Mouse (Mus musculus): Measurements from ENCODE around the gene Lmntd1.

Lmntd1 gene

DNA sequence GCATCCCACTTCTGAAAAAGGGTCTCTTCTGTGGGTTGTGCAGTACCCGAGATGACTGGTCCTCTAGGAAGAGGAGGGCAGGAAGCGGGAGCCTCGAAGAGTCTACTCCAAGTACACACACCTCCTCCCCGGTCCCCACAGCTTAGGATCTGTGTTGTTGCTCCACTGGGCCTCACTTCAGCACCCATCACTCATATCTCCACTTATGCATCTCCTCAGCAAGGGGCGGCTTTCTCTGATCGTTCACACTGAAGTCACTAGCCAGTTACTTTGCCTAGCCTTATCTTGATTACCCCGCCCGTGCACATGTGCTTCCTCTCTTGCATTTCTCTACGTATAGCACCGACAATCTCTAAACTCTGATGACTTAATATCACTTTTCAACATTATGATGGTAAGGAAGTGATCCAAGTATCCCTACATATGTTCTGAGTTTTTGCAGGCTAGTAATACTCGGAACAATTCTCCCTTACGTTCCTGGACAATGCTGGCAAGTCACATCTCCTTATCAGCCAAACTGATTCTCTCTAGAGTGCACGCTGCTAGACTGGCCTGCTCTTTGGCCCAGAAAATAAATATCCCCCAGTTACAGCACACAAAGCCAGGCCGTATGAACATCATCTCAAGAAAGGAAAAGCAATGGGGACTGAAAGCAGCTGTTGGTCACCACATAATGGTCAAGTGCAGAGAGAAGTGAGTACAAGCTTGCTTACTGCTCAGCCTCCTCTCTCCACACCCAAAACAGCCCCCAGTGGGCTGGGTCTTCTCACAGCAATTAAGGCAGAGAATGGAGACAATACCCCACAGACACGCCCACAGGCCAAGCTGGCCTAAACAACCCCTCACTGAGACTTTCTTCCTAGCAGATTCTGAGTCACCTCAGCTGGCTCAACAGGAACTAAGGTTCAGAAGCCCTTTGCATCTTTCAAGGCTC, 56.8 kb downstream of the Lmntd1 start:
- DNase-seq = no peak

DNA sequence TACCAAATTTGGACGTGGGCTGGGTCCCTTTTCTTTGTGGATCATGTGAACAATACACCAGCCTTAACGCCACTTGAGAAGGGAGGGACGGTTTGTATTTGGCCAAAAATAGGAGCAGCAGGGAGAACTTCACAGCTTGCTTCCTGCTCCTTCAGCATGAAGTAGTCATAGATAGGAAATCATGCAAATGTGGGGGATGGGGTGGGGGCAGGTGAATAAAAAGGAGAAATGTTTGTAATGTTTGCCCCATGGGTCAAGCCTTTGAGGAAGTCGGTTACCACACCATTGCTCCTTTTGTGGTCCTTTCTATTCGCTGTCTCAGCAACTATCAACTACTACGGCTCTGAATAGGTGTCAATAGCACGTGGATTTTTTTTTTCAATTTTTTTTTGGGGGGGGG, 60.9 kb downstream of the Lmntd1 start:
- no peak for DNase-seq

DNA sequence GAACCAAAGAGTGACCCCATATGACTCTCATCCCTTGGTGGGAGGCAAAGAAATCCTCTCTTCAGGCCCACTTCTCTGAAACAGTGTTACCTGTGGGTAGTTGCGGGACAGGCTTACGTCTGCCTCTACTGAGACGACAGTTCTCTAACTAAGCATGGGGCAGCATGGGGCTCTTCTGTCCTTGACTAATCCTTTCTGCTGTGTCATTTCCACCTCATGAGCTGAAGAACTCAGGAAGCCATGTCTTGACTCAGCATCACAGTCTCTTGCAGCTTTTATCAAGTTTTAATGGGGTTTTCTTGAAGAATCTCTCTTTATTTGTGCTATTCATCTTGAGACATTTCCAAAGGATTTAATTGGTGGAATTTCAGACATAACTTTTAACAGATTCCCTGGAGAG, 61.3 kb downstream of the Lmntd1 start:
- DNase-seq = no peak

DNA sequence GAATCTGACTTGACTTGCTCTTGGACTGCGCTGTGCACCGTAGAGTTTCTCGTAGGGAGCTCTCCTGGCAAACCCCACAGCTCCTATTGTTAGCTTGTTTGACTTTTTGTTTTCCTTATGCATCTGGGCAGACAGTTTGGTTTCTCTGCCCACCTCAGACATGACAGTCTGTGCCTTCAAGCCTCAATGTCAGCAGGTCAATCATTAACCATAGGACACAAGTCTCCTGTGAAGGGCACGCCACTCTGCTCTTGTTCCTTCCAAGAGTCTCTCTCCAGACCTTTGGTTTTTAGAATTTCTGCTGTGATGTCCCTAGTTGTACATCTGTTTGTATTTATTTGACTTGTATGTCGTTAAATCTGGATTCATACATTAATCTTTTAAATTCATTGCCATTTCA, 63.1 kb downstream of the Lmntd1 start:
- no peak for DNase-seq

DNA sequence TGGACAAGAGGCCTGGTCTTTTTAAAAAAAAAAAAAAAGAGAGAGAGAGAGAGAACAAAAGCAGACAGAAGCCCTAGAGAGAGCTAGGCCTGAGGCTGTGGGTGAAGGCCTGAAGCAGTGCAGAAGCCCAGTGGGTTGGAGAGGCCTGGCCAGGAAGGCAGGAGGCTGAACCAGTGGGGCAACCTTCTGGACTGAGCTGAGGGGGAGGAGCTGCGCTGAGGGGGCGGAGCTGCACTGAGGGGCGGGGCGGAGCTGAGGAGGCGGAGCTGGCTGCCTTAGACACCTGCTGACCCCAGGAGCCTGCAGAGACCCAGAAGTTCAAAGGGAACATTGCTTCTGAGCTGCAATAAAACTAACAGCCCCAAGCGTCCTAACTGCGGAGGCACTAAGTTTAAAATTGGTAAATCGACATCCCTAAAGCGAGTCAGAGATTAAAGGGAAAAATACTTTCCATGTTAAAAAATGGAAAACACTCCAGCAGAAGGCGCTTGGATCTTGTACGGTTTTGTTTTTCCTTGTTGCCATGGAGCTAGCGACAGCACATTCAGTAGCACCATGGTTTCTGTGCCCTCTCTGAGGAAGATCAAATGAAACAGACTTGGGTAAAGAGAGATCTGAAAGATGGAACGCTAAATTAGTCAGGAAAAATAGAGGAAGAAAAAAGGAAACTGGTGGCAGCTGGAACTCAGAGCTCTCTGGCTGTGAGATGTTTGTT, 68.0 kb downstream of the Lmntd1 start:
- DNase-seq = no peak

DNA sequence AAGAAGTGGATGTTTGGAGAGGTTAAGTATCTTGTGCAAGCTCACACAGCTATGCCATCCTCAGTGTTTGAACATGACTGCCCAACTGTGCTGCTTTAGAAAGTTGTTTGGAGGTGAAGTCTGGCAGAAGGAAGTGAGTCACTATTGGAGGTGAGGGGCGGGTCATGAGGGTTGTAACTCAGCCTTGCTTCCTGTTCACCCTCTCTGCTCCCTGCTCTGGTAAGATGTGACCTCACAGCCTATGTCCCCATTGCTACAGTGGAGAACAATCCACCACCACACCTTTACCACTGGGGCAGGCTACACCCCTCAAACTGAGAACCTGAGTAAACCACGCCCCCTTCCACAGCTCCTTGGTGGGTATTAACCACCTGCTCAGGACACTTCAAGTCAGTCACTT, 69.3 kb downstream of the Lmntd1 start:
- DNase-seq = no peak

DNA sequence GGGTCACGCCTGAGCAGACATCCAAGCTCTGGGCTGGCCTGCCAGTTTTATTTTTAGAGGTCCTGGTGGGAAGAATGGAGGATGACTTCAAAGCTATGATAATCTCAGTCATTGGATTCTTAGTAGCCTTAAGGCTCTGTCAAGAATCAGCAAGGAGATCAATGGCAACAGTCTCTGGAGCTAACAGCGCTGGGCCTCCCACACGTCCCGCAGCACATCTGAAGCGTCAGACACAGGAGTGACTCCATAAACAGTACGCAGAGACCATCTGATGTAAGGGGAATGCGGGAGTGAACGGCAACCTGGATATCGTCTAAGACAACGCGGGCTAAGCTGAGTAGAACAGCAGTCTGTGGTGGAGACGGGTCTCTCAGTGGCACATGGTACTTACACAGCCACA, 69.8 kb downstream of the Lmntd1 start:
- DNase-seq = no peak

DNA sequence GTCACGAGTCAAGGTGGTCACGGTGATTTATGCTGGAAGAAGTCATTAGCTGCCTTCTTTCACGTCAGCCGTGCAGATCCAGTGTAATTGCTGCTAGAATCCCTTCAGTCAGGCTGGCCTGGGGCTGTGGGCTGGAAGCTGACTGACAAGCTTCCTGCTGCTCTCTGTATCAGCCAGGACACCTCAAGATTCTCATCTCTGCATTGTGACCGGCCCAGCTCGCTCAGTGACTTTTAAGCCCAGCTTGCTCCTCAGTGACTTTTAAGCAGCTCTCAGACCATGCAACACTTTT, 74.6 kb downstream of the Lmntd1 start:
- DNase-seq = no peak

DNA sequence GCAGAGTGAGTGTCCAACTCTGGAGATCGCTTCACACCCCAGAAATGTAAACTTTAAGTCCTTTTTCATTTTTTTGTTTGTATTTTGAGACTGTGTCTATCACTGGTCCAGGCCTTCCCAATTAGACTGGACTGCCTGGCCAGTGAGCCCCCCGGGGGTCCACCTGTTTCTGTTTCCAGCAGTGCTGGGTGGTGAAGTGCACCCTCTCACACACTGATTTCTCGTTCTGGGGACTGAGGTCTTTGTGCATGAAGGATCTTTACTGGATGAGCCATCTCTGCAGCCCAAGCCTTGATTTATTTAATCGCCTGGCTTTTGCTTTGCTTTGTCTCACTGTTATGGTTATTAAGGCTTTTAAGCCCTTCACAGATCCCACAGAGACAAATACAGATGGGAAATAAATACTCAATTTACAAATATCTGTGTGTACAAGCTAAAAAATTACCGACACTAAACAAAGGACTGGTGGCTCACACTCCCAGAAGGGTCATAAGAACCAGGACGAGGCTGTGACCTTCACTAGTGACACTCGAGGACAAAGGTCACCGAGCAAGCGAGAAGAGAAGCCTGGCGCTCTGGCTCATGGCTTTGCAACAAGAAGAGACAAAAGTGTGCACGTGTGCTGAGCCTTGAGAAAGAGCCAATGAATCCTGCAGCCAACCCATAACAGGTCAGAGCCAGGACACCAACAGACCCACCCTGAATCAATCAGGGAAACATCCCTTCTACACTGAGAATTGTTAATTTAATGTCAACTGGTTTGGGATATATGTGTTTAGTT, 75.1 kb downstream of the Lmntd1 start:
- DNase-seq = no peak

DNA sequence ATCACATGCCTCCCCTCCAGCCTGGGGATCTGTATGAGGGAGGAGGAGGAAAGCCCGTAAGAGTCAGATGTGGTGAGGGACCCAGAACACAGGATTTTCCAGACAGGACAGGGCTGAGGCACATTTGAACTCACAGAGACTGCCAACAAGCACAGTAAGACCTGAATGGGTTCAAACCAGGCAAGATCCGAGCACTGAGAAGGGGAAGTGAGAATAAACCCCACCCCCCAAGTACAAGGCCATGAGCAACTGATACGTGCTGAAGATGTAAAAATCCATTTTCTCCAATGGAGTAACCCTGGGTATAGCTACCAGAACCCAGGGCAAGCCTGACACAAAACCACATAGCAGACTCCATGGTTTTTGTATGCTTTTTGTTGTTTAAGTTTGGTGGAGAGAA, 83.7 kb downstream of the Lmntd1 start:
- no peak for DNase-seq

DNA sequence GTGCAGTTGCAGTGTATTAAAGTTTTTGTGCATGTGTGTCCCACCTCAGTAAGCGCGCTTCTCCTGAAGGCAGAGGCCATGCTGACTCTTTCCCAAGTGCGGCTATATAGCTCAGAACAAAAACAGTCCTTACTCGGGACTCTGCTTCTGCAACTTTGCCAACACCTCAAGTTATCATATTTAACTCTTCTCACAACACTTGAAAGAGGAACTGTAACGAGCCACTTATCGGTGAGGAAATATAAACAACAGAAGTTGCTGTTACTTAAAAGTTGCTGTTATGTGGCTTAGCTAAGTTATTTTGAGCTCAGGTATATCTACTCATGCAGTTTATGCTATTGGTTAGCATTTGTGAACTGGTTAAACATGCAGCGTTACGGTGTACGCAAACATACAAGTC, 90.8 kb downstream of the Lmntd1 start:
- DNase-seq = no peak

DNA sequence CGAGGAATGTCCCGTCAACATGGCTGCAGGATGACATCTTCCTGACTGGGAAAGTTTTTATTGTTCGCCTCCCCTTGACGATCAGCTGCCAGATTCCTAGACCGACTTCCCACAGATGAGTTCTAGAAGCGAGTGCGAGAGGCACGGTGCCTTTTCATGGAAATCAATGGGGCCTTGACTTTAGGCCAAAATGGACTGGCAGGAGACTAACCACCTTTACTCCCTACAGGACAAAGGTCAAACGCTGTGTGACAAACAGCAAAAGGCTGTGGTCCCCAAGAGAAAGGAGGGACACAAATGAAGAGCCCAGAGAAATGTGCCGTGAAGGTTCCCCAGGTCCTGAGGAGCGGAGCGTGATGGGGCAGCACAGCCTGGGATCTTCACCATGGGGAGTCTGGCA, 91.5 kb downstream of the Lmntd1 start:
- no peak for DNase-seq

DNA sequence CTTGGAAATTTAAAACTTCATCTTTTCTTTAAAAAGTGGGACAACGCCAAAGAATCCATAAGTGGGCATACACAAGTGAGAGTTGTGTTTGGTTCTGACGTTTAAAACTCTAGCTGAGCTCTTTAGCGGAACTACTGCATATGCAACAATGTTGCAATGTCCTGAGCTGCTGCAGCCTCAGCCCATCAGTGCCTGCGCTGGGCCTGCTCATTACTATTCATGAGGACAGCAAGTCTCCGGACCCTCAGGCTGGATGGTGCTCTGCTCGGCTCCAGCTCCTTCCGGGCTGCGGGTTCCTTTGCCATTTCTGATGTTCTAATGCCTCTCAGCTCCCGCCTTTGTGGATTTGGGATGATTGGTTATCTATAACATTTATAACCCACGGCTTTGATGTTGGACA, 97.1 kb downstream of the Lmntd1 start:
- no peak for DNase-seq

DNA sequence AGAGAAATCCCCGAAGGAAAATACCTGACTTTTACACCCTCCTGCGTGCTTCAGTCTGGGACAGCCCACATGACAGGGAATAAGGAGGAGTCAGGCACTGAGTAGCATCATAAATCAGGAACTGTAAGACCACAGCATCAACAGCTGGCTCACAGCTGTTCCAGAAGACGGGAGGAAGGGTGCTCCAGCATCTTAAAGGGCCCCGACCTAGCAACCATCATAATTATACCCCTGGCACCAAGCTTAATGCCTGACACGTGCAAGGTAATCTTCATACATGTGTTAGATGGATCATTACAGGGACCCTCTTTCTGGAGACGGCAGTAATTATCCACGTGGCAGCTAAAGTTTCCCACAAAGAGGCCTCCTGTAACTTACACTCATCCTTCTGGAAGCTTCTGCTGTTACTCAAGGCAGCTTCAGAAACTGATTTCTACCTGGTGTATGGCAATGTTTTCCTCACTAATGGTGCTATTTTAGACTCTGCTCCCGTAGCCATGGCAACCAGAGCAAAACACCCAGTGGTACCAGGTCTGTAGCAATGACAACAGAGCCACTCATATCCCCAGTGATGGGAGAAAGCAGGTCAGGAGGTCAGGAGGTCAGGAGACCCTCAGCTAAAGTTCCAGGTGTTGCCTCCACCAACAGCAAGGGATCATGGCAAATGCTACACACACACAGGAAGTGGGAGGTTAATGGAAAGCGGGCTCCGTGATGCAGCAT, 98.1 kb downstream of the Lmntd1 start:
- no peak for DNase-seq

DNA sequence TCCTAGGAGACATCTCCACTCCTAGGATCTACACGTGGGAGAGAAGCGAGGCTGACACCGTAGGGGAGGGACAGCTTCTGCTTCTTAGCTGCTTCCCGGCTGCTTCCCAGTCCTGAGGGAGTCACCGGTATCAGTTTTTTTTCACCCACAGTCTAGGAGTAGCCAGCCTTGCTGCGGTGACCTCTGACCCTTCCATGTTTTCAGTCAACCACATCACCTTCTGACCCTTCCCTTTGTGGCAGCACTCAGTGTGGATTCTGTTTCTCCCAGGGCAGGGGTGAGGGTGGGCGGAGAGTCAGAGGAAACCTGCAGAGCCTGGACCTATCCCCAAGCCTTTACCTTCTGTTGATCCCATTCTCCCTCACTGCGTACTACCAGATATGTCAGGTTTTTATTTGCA, 102.9 kb downstream of the Lmntd1 start:
- no peak for DNase-seq

DNA sequence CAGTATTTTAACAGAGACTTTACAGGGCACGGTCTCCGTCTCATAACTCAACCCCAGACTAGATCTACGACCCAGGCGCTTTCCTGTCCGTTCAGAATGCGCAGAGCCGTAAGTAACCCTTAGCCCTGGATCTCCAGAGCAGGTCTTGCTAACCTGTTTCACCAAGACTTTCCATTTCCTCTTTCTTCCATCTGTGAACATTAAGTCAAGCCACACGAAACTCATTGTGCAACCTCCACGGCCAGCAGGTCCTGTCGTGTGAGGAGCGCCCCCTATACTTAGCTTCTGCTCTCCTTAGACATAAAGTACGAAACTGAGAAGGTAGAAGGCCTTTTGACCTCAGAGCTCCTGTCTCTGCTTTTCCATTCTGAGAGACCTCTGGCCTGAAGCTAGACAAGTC, 105.3 kb downstream of the Lmntd1 start:
- no peak for DNase-seq

DNA sequence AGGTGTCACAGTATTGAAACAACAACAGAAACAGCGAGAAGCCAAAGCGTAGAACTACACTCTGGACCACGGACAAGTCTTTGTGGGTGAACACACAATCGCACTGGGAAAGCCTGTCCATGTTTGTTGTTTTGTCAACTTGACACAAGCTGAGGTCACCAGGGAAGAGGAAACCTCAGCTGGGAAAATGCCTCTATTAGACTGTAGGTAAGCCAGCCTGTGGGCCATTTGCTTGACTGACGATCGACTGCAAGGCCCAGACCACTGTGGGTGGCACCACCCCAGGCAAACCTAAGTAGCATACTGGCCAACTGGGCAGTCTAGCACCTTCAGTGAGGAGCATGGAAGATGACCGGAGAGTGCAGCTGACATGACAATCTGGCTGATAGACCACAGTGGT, 112.4 kb downstream of the Lmntd1 start:
- no peak for DNase-seq

DNA sequence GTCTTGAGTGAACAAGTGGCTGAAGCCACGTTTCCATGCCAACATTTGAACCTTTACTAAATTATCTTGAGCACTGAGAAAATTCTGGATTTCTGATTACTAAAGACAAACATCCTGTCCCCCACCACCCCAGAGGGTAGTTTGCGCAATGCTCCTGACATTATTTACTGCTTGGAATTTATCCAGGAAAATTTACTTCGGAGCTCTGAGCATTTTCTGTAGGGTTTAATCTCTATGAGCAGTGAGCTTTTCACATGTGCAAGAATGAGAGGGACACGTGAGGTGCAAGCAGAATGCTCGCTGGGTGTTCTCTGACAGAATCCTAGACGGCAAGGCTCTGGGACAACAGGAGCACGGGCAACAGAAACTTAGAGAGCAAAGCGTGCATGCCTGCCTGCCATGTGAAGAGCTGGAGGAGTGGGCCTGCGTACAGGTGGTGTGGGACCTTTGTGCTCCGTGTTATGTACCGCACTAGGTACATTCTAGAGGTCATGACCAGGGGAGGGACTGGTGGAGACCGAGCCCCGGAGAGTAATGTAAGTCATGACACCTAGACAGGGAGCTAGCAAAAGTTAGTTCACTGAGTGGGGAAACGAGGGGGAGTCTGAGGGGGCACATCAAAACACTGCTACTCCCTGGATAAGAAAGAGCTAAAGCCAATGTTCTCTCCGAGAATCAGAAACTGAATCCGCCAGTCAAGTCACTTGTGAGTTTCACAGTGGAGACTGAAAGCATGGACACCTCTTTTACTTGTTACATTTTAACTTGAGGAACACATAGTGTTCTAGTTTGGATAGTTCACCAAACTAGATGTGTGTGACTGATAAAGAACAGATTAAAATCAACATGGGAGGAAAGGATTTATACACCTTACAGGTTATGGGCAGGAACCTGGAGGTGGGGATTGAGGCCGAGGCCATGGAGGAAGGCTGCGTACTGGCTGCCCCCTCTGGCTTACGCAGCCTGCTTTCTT, 114.3 kb downstream of the Lmntd1 start:
- DNase-seq = no peak

DNA sequence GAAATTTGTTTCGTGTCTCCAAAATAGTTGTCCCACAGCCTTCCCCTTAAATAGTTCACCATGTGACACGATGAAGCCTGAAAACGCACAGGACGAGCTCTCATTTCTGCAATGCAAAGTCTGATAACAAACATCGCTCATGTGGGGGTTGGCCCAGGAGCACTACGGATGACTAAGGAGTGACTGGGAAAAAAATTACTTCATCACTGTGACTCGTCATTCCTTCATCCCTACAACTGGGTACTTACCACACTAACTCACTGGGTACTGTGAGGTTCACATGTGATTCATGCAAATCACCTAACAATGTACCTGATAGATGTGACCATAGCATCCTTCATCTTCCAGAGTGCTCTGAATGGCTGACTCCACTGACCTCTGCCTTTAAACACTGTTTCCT, 118.4 kb downstream of the Lmntd1 start:
- DNase-seq = no peak

DNA sequence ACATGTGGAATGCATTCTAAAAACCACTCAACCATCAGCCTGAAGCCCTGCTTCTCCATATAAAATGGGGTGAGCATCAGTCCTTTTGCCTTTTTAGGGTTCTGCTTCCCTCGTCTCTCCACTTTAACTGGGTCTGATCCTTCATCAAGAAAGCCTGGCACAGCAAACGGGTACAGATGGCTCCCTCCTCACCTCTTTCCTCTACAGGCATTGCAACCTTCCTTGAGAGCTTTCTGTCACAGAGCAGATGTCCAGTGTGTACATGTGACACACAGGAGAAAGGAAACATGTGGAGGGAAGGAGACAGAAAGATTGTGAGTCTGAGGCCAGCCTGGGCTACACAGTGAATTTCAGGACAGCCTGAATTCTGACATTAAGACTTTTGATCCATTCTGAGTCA, 125.9 kb downstream of the Lmntd1 start:
- DNase-seq = no peak

DNA sequence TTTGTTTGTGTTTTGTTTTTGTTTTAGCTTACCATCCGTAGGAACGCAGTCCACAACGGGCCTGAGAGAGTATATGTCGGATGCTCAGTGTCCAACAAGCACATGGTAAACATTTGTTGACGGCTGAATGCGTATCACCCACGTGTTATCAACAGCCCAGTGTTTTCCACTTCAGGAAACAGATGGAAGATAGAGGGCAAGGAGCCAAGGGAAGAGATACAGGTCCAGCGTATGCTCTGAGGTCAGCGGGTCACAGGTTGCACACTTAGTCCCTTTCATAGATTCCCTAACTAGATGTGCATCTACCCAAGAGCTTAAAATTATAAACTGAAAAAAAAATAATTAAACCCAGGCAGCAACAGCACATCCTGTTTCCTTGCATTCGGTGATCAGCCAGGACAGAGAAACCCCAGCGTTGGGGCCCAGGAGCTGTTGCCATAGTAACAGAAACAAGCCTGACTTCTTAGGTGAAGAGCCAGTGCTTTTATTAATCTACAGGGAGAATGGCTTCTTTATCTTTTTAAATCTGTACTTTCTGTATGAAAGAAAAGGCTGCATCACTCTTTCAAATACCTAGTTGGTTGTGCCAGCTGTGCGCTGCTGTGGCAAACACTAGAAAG, 128.0 kb downstream of the Lmntd1 start:
- no peak for DNase-seq

DNA sequence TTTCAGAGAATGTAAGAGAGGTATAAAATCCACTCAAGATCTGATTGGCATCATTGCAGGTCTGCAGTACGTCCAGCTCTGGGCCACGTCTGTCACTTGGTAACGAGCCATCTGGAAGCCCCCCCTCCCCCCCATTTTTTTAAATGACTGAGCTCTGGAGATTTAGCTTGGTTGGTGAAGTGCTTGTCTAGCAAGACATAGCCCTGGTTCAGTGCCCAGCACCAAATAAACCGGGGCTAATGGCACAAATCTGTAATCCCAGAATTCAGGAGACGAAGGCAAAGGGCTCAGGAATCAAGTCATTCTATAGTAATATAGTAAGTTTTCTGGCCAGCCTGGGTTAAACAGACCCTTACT, 130.8 kb downstream of the Lmntd1 start:
- no peak for DNase-seq

Data from cerebellum, adult 11-12 months (tissue).